Mouse (Mus musculus): ENCODE data around the gene Gsta2.
"Not testable (repeated sequence)": the region's sequence is repeated elsewhere in the genome, so short reads cannot be mapped to it uniquely, and the experiment has no call there.

Gene Gsta2

DNA sequence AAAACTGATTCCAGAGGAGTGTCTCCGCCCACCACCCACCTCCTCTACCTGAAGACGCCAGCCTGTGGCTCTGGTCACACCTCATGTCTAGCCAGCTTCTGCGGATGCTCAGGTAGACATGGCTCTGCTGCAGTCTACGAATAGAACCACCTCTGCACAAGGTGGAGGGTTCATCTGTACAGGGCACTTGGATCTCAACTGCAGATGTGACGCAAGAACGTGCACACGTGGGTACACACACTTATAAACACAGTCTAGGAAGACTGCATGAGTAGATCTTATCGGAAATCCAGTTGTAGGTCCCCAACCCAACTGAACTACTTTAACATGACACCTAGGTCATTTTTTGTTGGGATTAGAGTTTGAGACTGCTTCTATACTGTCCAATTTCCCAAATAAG is at the start of gene Gsta2:
Gene Gsta2 (minus strand): TSS at position 178 of the 400 bp plus-strand sequence.
- DNase-seq (ENCODE audit: low read depth, low spot score): no peak

DNA sequence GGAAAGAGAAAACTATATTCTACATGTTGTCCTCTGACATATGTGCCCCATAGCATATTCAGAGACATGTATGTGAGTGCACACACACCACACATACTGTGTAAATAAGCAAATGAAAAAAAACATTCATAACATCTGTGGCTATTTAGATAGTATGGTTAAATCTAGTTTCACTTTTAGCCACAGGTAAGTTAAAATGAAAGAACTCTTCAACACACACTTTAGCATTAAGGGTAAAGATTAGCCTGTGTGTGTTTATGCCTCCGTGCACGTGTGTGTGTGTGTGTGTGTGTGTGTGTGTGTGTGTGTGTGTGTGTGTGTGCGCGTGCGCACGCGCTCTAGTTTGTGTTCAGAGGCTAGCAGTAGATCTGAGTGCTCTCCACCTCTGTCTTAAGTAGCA is 46.0 kb upstream of the Gsta2 start:
- no peak for DNase-seq (ENCODE audit: low read depth, low spot score)

DNA sequence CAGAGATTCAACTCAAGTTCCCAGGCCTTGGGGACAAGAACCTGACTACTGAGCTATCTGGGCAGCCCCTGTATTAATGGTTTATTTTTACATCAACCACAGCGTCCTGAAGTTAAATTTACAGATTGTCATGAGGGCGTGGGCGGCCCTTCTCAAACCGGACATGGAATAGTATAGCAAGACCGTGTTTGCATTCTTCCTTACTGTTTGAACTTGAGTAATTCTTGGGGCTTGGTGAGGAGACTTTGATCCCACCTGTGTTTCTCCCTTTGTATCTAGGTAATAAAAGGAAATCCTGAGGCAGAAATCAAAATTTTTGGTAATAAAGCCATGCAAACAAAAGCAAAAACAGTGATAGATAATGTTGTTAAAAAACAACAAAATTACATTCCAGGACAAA is 45.0 kb upstream of the Gsta2 start:
- no peak for DNase-seq (ENCODE audit: low read depth, low spot score)

DNA sequence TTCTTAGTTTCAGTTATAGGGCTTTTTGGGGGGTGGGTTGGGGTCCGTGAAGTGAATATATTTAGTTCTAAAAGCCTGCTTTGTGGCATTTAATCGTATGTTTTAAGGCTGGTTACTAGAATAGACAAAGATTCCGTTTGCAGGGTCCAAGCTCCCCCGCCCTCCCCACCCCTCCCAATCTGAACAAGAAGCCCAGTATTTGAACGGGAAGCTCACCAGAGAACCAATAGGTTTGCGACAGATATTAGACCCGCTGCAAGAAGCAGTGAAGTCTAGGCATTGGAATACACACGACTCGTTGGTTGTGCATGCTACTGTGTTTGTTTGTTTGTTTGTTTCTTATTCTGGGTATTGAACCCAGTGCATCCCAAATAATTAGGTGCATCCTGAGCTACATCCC is 40.9 kb upstream of the Gsta2 start:
- DNase-seq (ENCODE audit: low read depth, low spot score): no peak

DNA sequence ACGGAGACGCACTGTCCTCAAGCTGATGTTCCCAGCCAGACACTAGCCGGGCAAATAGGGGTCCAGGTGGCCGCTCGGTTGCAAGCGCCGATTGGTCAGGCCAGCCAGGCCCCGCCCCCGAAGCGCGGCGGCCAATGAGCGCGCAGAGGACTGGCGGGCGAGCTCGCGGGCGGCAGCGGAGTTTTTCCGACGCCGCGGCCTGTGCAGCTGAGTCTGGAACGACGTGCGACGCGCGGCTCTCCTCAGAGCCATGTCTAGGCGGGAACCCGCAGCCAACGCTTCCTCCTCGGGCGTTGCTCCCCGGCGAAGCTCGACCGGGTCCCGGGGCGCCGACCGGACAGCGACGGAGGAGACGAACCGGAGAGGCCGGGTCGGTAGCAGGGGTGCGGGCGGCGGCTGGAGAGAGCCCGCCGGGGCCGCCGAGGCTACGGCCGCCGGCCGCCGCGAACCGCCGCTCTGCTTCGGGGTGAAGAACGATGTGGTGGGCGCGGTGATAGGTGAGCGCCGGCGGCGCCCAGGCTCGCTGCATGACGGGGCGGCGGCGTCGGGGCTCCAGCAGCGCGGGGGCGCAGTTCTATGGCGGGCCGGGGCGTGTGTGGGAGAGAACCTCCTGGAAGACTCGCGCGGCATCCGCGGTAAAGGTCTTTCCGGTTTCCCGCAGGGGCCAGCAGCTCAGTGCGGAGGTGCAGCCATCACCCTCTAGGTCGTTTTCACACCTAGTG is 40.2 kb upstream of the Gsta2 start, which contains the start of gene Ddx43:
Gene Ddx43 (plus strand): TSS at position 148 of the 722 bp plus-strand sequence.
- no peak for DNase-seq (ENCODE audit: low read depth, low spot score)

DNA sequence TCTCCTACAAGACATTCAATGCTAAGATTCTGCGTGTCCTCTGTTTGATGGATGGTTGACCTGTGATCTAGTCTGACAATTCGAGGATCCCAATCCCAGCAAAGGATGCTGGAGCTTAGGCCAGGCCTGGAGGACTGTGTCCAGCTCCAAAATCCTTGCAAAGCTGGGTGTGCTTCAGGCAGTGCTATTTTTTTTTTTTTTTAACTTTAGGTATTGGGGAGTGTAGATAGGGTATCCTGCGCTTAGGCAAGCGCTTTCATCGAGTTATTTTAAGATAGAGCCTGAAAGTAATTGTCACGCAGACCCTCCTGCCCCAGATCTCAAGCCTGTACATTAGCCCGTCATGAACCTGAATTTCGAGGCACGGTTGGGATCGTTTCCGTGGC is 39.6 kb upstream of the Gsta2 start:
- no peak for DNase-seq (ENCODE audit: low read depth, low spot score)

DNA sequence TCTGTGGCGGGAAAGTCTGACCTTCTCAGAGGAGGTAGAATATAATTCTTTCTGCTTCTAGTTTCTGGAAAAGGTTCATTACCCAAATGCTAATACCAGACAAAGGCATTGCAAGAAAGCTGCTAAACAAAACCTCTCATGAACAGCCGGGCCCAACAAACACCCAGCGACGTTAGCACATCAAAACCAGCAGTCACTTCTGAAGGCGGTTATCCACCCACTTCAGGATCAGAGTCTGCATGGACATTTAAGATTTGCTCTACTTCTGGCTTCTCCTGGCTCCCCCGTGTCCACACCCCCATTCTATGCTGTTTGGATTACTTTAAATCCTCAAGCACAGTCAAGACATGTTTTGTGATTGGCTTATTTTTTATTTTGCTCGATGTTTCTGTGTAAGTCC is 39.0 kb upstream of the Gsta2 start:
- no peak for DNase-seq (ENCODE audit: low read depth, low spot score)

DNA sequence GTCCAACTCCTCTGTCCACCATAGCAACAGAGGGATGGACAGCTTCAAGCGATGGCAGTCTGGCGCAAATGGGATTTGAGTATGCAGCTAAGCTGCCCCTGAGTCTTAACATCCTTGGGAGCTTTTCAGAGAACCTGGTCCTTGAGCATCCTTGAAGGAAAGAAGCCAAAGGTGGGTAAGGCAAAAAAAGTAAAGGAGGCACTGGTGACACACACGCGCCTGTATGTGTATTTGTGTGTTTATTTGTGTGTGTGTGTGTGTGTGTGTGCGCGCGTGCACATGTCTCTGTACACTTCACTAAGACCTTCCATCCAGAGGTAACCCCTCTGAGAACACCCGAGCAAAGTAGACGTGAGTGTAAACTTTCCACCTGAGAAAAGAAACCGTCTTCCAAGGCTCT is 38.2 kb upstream of the Gsta2 start:
- DNase-seq (ENCODE audit: low read depth, low spot score): no peak

DNA sequence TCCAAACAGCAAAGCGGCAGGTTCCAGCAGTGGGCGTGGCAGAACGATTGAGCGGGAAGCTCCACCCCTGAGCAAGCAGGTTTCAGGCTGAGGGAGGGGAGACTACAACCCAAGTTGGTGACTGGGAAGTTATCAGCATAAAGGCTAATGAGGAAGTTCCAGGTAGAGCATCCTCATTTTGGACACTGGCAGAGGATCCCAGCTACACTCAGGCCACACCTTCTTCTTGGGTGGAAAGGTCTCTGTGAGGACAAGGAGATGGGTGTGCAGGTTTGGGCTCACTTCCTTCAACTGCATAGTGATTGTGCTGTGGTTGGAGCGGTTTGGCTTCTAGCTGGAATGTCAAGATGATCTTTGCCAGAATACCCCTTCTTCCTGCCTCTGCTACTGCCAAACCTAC is 34.4 kb upstream of the Gsta2 start:
- DNase-seq (ENCODE audit: low read depth, low spot score): peak; percentile 2

DNA sequence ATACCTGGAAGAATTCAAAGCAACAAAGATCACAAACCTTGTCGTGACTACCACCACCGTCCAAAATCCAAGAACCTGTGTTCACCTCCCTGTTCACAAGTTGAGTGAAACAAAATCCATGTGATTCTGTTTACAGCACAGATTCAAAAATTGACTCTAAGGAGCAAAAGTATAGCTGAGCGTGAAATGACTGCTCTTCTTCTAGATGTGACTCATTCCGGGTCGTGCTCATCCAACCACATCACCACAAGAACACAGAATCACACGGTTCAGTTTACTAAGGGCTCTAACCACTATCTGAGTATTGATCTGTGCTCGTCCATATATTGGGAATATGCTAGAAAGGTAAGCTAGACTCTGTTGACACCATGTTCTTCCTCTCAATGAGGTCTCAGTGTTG is 31.4 kb upstream of the Gsta2 start:
- no peak for DNase-seq (ENCODE audit: low read depth, low spot score)

DNA sequence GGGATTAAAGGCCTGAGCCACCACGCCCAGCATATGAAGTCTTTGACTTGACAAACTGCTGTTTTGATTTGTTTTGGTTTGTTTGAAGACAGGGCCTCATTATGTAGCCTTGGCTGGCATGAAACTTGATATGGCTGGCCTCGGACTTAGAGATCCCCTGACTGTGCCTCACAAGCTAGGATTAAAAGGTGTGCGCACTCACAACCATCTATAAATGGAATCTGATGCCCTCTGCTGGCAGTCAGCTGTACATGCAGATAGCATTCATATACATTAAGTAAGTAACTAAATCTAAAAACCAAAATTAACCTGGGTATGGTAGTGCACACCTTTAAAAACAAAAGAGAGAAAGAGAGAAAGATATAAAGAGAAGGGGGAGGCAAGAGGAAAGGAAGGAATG is 30.3 kb upstream of the Gsta2 start:
- peak; percentile 57 for DNase-seq (ENCODE audit: low read depth, low spot score)

DNA sequence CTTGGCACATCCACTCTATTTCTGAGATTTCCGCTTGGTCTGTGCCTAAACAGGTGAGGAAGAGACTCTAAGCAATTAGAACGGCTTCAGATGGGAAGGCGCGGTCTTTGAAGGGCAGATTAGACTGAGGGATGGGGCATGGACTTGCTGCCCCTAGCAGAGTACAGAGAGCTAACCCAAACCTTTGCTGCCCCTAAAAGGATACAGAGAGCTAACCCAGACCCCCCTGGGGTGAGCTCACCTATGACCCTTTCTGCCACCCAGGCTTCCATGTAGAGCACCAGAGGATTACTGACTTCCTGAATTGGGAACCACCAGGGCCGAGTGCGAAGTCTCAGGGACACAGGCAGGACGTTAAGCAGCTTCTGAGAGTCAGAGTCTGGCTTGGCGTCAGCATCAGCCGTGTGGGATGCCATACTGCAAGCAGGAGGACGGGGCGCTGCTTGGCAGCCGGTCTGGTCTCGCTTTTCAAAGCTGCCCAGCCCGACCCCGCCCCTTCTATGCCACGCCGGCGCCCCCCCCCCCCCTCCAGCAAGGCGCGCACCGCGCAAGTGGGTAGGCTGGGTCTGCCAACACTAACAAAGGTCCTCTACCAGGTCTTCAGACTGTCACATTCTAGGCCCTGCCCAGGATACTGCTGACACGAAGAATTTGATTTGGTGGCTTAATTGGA is 22.7 kb upstream of the Gsta2 start, which contains the start of gene Ooep:
Gene Ooep (minus strand): TSS at position 613 of the 673 bp plus-strand sequence.
- DNase-seq (ENCODE audit: low read depth, low spot score): no peak

DNA sequence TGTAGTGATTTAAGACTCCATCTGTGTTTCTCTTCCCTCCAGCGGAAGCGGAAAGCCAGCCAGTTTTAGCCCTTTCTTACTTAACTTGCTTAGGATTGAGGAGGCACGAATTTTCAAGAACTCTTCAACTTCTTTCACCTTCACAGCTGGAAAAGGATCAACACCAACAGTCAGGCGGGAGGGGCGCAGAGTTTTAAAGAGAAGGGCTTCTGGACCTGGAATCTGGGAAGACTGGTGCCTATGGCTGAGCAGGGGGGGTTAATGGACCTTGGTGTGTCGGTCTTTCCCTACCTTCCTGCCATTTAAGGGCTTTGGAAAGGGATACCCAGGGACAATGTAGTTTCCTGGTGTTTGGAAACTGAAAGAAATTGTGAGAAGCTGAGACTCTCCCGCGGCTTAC is 22.0 kb upstream of the Gsta2 start:
- DNase-seq (ENCODE audit: low read depth, low spot score): no peak

DNA sequence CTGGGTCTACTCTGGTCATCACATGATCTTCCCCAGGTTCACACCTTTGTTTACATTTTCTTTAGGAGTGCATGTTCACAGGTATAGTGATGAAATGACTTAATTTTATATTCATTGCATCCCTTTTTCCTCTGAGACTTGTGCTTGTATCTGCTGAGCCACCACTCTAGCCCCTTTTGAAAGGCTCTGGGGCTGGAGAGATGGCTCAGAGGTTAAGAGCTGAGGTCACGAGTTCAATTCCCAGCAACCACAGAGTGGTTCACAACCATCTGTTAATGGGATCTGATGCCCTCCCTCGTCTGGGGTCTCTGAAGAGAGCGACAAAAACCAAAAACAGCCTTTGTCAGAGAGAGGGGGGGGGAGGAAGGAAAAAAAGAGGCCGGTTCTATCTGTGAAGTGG is 19.9 kb upstream of the Gsta2 start:
- DNase-seq (ENCODE audit: low read depth, low spot score): no peak

DNA sequence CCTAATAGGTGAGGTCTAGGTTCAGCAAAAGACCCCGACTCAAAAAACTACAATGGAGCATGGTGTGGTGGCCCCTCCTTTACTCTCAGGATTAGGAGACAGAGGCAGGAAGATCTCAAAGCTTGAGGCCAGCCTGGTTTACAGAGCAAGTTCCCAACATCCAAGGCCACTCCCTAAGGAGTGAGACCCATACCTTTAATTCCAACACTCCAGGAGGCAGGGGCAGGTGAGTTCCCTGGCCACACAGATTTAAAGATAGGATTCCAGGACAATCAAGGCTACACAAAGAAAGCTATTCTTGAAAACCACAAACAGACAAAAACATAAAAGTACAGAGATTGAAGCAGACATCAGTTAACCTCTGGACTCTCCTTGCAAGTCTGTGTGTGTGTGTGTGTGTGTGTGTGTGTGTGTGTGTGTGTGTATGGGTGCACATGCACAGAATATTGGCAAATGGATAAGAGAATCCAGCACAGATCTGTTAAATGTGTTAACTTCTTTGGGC is 19.3 kb upstream of the Gsta2 start:
- no peak for DNase-seq (ENCODE audit: low read depth, low spot score)

DNA sequence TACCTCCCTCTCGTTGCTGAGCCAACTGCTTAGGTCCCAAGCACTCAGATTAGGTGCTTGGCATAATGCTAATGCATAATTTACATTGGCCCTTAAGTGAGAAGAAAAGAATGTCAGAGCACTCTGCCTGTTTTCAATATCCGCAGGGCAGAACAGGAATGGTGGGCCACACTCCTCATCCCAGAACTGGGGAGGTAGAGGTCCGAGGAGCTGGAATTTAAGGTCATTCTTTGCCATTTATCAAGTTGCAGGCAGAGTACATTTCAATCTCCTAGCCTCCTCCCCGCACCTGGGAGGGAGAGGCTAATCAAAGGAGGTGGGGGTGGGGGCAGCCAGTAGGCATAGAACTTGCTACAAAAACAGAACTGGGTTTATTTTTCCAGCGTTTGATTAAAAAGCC is 18.8 kb upstream of the Gsta2 start:
- DNase-seq (ENCODE audit: low read depth, low spot score): no peak

DNA sequence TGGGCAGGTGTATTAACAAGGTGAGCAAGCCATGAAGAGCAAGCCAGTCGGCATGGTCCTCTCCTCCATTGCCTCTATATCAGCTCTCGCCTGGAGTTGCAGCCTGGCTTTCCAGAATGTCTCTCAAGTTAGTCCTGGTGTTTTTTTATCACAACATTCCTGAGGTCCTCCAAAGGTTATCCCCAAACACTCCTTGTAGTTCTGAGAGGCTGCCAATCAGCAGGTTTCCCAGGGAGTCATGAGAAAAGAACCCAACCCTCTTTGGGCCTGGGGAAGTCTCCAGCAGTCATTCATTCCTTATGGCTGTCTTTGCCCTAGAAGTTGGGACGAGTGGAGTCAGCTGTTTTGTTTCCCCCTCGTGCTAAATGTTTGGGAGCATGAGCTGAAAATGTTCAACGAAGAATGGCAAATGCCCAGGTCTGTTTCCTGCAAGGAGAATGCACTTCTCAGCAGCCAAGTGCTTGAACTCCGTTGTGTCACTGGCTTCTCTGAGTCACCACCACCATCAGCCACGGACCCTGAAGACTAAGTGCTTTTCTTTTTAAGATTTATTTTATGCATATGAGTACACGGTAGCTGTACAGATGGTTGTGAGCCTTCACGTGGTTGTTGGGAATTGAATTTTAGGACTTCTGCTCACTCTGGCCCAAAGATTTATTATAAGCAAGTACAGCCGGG is 17.4 kb upstream of the Gsta2 start:
- DNase-seq (ENCODE audit: low read depth, low spot score): peak; percentile 15

DNA sequence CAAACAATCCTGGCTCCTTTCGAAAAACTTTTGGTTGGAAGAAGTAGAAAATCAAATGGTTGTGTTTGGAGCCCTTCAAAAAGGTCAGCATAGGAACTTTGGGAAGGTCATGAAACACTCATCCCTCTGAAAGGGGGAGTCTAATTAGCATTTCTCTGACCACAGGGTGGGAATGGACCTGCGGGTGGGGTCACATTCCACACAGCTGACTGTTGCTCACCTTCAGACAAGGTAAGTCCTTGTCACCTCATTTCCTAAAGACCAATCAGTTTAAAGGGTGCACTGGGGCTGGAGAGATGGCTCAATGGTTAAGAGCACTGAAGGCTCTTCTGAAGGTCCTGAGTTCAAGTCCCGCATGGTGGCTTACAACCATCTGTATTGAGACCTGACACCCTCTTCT is 15.9 kb upstream of the Gsta2 start:
- DNase-seq (ENCODE audit: low read depth, low spot score): no peak

DNA sequence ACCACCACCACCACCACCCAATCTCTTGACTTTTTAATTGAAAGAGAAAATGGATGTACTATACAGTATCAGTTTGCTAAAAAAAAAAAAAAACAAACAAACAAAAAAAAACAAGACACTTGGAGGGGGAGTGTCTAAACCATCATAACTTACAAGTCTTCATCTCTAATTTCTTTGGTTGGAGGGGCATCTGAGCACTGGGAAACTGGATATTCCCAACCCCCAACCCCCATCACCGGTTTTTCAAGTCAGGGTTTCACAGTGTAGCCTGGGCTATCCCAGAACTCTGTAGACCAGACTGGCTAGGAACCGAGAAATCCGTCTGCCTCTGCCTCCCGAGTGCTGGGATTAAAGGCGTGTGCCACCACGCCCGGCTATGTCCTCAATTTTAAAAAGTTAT is 14.2 kb upstream of the Gsta2 start:
- no peak for DNase-seq (ENCODE audit: low read depth, low spot score)

DNA sequence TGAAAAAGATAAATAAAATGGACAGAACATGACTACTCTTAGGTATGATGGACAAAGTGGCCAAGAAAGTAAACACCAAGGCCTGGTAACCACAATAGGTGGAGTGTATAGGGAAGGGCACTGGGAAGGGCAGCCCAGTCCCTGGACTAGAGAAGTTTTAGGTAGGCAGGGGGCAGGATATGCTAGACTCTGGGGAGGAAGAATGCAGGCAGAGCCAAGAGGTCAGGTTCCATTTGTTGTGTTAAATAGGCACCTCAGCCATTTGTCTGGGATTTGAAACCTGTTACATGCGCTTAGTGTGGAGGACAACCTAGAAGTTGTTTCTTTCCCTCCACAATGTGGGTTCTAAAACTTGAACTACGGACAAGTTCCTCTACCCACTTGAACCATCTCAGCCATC is 13.8 kb upstream of the Gsta2 start:
- no peak for DNase-seq (ENCODE audit: low read depth, low spot score)

DNA sequence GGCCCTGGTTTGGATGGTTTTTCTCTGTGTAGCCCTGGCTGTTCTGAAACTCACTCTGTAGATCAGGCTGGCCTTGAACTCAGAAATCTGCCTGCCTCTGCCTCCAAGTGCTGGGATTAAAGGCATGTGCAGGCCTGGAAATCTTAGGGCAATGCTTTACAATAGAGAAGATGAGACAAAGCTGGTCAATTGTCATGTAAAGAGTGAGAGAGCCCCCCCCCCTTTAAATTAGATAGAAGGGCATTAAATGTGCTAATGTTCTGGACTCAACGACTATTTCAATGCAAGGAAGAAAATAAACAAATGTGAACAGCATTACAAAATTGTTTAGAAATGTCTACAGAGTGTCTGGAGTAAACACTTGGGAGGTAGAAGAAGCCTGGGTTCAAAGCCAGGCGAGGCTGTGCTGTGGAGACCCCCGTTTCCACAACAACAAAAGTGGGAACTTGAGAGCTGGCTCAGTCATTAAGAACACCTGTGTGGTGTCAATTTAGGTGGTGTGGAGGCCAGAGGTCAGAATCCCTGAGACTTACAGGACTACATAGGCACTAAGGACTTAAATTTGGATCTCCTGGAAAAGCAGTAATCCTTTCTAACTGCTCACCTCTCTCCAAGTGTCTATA is 13.2 kb upstream of the Gsta2 start:
- DNase-seq (ENCODE audit: low read depth, low spot score): no peak

DNA sequence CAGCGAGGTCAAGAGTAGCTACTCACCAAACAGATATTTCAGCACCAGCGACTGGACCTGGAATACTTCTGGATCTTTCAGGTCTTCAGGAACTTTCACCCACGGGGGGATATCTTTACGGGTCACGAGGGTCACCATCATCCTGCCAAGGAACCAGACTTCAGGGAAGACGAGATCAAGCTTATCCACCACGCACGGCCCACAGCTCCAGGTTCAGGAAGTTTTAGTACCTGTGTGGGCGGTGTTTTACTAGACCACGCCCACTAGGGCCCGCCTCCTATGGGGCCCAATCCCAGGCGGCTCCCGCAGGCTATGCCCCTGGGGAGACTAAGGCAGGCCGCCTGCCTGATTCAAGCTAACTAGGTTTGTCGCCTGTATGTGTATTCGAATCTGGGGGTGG is 12.4 kb upstream of the Gsta2 start, which contains the start of gene Dppa5a:
Gene Dppa5a (minus strand): TSS at position 219 of the 400 bp plus-strand sequence.
- DNase-seq (ENCODE audit: low read depth, low spot score): not testable (repeated sequence)

Measured in 3T3-L1 (cell line).